Mouse (Mus musculus) G1E (cell line): ENCODE data around the gene Rgs14. TPM values are rescaled to one million over a fixed set of nuclear protein-coding genes. Genes with fewer than 3 reads are reported as not detected.

Source experiments
- ATAC-seq: 2 replicates; pipeline ENCODE4 v1.8.0; 2016; ENCODE audit warnings: mild to moderate bottlenecking; ENCODE audit not compliant: insufficient number of reproducible peaks, poor library complexity, low FRiP score, severe bottlenecking; ENCODE audit errors: extremely low read depth
- DNase-seq: peaks from one replicate; pipeline ENCODE4 v3.0.0; 2012; ENCODE audit warnings: low spot score
- H3K27me3 ChIP-seq: 2 replicates; pipeline ENCODE4 v1.6.1; 2012; ENCODE audit warnings: mild to moderate bottlenecking, low read length, inconsistent platforms; ENCODE audit not compliant: insufficient read depth
- H3K36me3 ChIP-seq: replicated peaks from 2 replicates; pipeline ENCODE3; 2012; ENCODE audit warnings: mild to moderate bottlenecking, inconsistent platforms
- H3K4me1 ChIP-seq: 2 replicates; pipeline ENCODE4 v1.6.1; 2012; ENCODE audit warnings: low read depth, low read length, inconsistent platforms, mixed read lengths; ENCODE audit not compliant: insufficient read depth
- H3K4me3 ChIP-seq: 2 replicates; pipeline ENCODE4 v1.5.1; 2012; ENCODE audit warnings: low read depth, mild to moderate bottlenecking, inconsistent platforms, low read length, moderate library complexity, mixed read lengths
- H3K9me3 ChIP-seq: replicated peaks from 2 replicates; pipeline ENCODE4 v1.6.1; 2012; ENCODE audit warnings: inconsistent platforms
- CTCF ChIP-seq: IDR thresholded peaks from 2 replicates; pipeline ENCODE4 v1.5.1; 2012; ENCODE audit warnings: low read depth, low read length, inconsistent platforms, mixed read lengths
- GATA1 ChIP-seq: IDR thresholded peaks from 2 replicates; pipeline ENCODE4 v1.6.1; 2012; ENCODE audit warnings: borderline replicate concordance, low read length, inconsistent platforms, mixed read lengths
- GATA2 ChIP-seq: IDR thresholded peaks from 2 replicates; pipeline ENCODE4 v1.6.1; 2012; ENCODE audit warnings: low read depth, low read length, inconsistent platforms, borderline replicate concordance
- POLR2AphosphoS5 ChIP-seq: IDR thresholded peaks from 2 replicates; pipeline ENCODE4 v1.6.1; 2012; ENCODE audit warnings: low read depth, low read length, inconsistent platforms; ENCODE audit not compliant: insufficient replicate concordance
- TAL1 ChIP-seq: conservative IDR thresholded peaks from 2 replicates; pipeline ENCODE4 v1.6.1; 2012; ENCODE audit warnings: low read depth, low read length, inconsistent platforms, mixed read lengths
- polyA plus RNA-seq: library from polyadenylated mRNA; stranded (reverse); fragments of >175 nt; gene quantifications from 2 replicates; pipeline ENCODE4 v1.2.3, GENCODE M21; 2012
- total RNA-seq, 2 experiments: library from RNA; stranded (forward) in 1 of 2; stranded (reverse) in 1 of 2; fragments of 200-1000 nt in 1 of 2; fragments of >200 nt in 1 of 2; fragmentation: Nextera tagmentation in 1 of 2; gene quantifications; 2 replicates each; pipeline ENCODE4 v1.2.3; 2014 to 2017

The Rgs14 gene
- total and polyA plus RNA-seq, 3 experiments, result 2.2 to 10.1 (median 6.6) TPM

DNA sequence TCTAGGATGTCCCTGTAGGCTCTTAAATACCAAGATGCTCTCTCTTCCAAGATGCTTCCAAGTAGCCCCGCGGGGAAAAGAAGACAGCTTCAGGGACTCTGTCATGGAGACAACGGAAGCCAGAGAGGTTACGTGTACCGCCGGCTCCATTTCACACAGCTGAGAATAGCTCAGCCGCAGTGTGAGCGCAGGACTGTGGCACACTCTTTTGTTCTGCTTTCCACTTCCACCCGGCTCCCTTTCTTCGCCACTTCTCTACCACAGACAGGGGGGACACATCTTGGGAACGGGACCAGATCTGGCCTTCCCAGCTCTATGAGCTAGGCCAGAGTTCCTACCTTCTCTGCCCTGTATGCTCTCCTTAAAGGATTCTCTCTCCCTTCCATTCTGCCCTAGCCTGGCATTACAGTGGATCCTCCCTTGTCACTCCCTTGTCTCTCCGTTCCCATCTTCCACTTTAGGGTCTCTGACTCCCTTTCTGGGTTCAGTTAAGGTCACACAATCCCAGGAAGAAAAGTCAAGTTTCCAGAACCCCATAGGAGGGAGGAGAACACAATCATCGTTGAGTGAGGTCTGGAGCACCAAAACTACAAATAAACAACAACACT lies 36.4 kb downstream of the Rgs14 start:
- peaks cover 8% of the 10 kb centered on the region for H3K9me3 ChIP-seq
- H3K36me3 ChIP-seq, result no peaks in the 10 kb centered on the region
- peaks cover 77% of the 10 kb centered on the region for H3K27me3 ChIP-seq
- ATAC-seq, result no peak
- peaks cover 7% of the 10 kb centered on the region for H3K4me1 ChIP-seq
- H3K4me3 ChIP-seq, result no peak overlapping the region
- no peak for DNase-seq
- TF ChIP-seq GATA2, result no peak
- no peak for TF ChIP-seq GATA1
- no peak for TF ChIP-seq POLR2AphosphoS5
- TF ChIP-seq TAL1, result no peak
- TF ChIP-seq CTCF, result no peak

DNA sequence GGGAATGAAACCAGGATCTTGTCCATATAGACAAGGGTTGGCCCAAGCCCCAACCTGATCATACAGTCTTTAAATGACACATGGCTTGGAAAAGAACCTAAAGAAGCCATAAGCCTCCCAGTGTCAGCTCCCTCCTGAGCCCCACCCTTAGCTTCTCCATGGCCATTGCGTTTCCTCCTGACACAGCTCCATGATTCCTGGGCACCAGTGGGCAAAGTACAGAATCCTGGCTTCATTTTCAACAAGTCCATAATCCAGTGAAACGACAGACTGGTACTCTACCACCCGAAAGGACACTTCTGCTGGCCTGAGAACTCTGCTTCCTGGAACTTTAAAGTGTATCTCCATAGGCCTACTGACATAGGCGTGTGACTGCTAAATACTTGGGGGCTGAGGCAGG lies 37.8 kb downstream of the Rgs14 start:
- TF ChIP-seq CTCF, result no peak
- TF ChIP-seq TAL1, result no peak
- no peak for TF ChIP-seq GATA2
- no peak for TF ChIP-seq POLR2AphosphoS5
- TF ChIP-seq GATA1, result no peak
- Histone ChIP-seq H3K27me3 (peaks cover 75% of the 10 kb centered on the region), H3K4me3 (no peak overlapping the region), H3K9me3 (peaks cover 8% of the 10 kb centered on the region), H3K4me1 (peaks cover 11% of the 10 kb centered on the region), H3K36me3 (no peaks in the 10 kb centered on the region)
- no peak for ATAC-seq
- DNase-seq, result no peak

DNA sequence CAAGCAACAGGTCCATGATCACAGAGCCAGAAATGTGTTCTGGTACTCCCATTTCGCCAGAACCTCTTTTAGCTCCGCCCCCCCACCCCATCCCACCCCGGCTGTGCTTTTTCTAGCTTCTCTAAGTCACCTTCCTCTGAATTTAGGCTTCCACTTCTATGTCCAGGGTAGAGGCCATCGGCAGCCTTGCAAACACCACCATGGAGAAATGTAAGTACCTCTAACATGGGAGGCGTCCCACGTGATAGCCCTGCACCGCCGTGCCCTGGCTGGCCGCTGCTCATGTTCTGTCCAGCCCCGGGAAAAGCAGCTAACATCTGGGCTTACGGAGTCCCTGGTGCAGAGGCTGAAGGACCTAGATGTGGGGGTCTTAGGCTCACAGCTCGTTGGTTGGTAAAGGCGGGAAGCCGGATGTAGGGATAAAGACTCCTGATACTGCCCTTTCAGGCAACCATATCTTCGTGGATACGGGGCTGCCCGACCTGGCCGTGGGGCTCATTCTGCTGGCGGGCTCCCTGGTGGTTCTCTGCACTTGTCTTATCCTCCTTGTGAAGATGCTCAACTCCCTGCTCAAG lies 39.1 kb downstream of the Rgs14 start:
- ATAC-seq, result no peak
- Histone ChIP-seq H3K27me3 (peaks cover 68% of the 10 kb centered on the region), H3K4me3 (no peak overlapping the region), H3K4me1 (peaks cover 23% of the 10 kb centered on the region), H3K9me3 (peaks cover 8% of the 10 kb centered on the region), H3K36me3 (no peaks in the 10 kb centered on the region)
- DNase-seq, result no peak
- TF ChIP-seq GATA1, result no peak
- TF ChIP-seq CTCF, result no peak
- TF ChIP-seq POLR2AphosphoS5, result no peak
- TF ChIP-seq GATA2, result no peak
- no peak for TF ChIP-seq TAL1

DNA sequence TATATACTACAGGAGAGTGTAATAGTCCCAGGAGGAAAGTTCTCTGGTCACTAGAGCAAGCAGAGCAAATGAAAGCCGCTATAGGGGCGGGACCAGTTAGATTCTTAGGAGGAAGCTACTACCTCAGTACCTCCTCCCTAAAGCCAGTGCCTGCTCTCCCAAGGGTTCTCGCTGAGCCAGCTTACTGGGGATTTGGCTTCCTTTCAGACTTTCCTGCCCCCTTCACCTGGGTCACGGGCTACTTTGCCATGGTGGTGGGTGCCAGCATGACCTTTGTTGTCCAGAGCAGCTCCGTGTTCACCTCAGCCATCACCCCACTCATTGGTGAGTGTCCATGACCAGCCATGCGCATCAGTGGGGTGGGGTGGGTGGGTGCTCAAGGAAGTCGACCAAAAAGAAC lies 42.3 kb downstream of the Rgs14 start:
- ATAC-seq, result no peak
- TF ChIP-seq POLR2AphosphoS5 (no peak), CTCF (no peak), GATA2 (no peak), TAL1 (no peak), GATA1 (no peak)
- Histone ChIP-seq H3K4me3 (no peak overlapping the region), H3K9me3 (peaks cover 5% of the 10 kb centered on the region), H3K27me3 (peaks cover 55% of the 10 kb centered on the region), H3K4me1 (peaks cover 25% of the 10 kb centered on the region), H3K36me3 (no peaks in the 10 kb centered on the region)
- no peak for DNase-seq

DNA sequence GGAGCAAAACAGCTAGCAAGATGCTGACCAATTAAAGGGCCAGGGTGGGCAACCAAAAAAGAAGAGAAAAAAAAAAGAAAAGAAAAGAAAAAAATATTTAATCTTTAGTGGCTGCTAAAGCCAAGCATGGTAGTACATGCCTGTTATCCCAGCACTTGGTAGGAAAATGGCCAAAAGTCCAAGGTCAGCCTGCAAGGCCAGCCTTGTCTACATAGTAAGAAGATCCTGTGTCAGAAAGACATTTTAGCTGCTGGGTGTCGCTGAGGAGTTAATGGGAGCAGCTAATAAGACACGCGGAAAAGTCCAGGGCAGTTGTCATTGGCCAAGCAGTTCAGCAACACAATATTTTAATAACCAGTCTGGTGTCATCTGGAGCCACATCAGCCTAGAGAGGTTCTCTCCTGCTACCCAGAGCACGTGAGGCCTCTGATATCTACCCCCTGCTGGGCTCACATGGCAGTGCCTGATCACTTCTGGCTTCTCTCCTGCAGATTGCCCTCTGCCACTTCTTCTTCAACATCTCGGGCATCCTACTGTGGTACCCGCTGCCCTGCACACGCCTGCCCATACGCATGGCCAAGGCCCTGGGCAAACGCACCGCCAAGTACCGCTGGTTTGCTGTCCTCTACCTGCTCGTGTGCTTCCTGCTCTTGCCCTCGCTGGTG lies 43.2 kb downstream of the Rgs14 start:
- DNase-seq, result peak; percentile 20
- H3K36me3 ChIP-seq, result no peaks in the 10 kb centered on the region
- H3K4me1 ChIP-seq, result peaks cover 25% of the 10 kb centered on the region
- TF ChIP-seq GATA2, result no peak
- TF ChIP-seq GATA1, result no peak
- TF ChIP-seq TAL1, result no peak
- no peak for TF ChIP-seq POLR2AphosphoS5
- TF ChIP-seq CTCF, result no peak
- peak overlapping the region; percentile 44; the same call in 1 of the 2 replicates for H3K4me3 ChIP-seq
- no peak for ATAC-seq
- H3K27me3 ChIP-seq, result peaks cover 46% of the 10 kb centered on the region
- H3K9me3 ChIP-seq, result peaks cover 5% of the 10 kb centered on the region

DNA sequence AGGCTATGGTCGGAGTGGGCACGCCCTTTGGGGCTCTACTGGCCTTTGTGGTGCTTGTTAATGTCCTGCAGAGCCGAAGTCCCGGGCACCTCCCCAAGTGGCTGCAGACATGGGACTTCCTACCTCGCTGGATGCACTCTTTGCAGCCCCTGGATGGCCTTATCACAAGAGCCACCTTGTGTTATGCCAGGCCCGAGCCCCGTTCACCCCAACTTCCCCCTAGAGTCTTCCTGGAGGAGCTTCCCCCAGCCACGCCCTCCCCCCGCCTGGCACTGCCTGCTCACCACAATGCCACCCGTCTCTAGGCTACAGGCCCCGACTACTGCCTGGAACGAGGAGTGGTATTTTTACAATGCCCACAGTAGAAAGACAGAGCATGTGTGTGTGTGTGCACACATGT lies 43.8 kb downstream of the Rgs14 start:
- H3K4me1 ChIP-seq, result peaks cover 30% of the 10 kb centered on the region
- TF ChIP-seq TAL1 (no peak; the same call in 1 of the 2 replicates), GATA1 (no peak), GATA2 (no peak), CTCF (no peak), POLR2AphosphoS5 (no peak)
- peak overlapping the region; percentile 44; the same call in 1 of the 2 replicates for H3K4me3 ChIP-seq
- peaks cover 46% of the 10 kb centered on the region for H3K27me3 ChIP-seq
- DNase-seq (peak; percentile 48), ATAC-seq (peak; percentile 55)
- peaks cover 5% of the 10 kb centered on the region for H3K9me3 ChIP-seq
- no peaks in the 10 kb centered on the region for H3K36me3 ChIP-seq
